Mouse (Mus musculus) kidney, adult 2 months (tissue): ENCODE results near the gene Ccdc47.
A peak's percentile ranks its signal among the peaks of the same experiment; 100 is the strongest.

Experiments used
- CTCF ChIP-seq: fragments of 200-500 bp; conservative IDR thresholded peaks from 2 replicates; pipeline ENCODE4 v1.5.1; 2011; ENCODE audit warnings: low read depth, mild to moderate bottlenecking, control low read depth, low read length, moderate library complexity, mixed read lengths; ENCODE audit not compliant: insufficient read depth, insufficient read length
- POLR2A ChIP-seq: fragments of 200-500 bp; IDR thresholded peaks from one replicate; pipeline ENCODE4 v1.6.1; 2011; ENCODE audit warnings: low read depth, low read length, control low read depth

GRCm38 (mm10) chr11:106193371-106194154 lies 22.6 kb downstream of the Ccdc47 start:
- TF ChIP-seq CTCF (0 out of 2 replicates have a peak, but pooled peaks have one; percentile 1), POLR2A (peak; percentile 86)
